Mouse (Mus musculus) cerebellum, adult 9-11 months (tissue): ENCODE results near the gene Exoc7.
A peak's percentile ranks its signal among the peaks of the same experiment; 100 is the strongest.
"Not testable (repeated sequence)": the region's sequence is repeated elsewhere in the genome, so short reads cannot be mapped to it uniquely, and the experiment has no call there.

Source experiments
- DNase-seq: peaks from one replicate; pipeline ENCODE4 v3.0.0; 2022

The Exoc7 gene

DNA sequence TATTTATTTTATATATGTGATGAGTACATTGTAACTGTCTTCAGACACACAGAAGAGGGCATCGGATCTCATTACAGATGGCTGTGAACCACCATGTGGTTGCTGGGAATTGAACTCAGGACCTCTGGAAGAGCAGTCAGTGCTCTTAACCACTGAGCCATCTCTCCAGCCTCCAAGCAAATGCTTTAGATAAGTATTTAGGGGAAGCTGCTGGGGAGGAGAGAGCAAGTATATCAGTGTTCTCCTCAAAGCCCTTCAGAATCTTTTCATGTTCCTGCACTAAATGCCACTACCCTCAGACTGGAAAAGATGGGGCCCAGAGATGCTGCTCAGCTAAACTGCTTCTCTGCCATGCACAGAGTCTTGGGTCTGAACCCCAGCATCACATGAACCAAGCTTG, 29.8 kb downstream of the Exoc7 start:
- DNase-seq, result not testable (repeated sequence)

DNA sequence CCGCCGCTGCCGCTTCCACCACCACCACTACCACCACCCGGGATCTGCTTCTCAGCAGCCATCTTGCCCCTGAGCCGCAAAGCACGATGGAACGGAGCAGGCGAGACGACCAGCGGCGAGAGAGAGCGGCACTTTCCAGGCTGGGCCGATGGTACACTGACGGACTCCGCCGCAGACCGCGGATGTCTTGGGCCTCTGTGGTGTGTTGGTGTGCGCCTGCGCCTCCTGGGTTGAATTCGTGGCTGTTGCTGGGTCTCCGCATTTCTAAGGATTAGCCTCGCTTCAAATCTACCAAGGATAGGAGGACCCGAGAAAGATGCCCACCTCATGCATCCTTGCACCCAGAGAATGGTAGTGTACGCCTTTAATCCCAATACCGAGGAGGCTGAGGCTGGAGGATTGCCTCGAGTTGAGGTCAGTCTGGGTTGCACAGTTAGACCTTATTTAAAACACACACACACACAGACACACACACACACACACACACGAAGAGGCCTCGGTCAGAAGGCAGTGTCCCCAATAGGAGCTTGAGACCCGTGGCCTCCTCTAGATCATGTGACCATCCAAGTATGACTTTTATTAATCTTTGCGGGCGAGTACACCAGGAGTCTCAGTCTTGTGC, 32.9 kb downstream of the Exoc7 start, which contains the start of gene Srp68:
TSS of gene Srp68 (minus strand) at position 173 of the 622 bp plus-strand sequence.
- DNase-seq, result peak; percentile 92

DNA sequence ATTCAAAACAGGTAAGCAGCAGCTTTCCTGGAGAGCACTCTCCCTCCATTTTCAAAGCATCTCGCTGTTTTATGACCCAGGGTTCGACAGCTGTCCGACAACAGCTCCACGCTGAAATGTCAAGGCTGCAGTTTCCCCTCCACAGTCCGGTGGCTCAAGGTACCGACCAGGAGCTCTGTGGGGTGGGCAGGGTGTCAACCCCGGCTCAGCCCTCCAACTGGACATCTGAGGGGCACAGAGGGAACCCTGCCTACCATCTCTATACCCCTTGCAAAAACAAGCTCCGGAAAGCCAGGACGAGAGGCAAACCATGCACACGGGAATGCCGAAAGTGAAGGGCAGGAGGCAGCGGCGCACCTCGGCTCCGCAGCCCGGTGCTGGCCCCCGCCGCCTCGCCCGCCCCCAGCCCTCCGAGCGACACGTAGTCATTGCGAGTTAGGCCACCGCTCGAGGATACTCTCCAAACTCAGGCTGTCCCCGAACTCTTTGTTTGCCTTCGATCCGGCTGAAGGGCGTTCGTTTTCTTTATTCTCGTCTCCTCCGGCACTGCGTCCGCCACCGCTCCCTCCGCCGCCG, 33.5 kb downstream of the Exoc7 start:
- DNase-seq, result no peak

DNA sequence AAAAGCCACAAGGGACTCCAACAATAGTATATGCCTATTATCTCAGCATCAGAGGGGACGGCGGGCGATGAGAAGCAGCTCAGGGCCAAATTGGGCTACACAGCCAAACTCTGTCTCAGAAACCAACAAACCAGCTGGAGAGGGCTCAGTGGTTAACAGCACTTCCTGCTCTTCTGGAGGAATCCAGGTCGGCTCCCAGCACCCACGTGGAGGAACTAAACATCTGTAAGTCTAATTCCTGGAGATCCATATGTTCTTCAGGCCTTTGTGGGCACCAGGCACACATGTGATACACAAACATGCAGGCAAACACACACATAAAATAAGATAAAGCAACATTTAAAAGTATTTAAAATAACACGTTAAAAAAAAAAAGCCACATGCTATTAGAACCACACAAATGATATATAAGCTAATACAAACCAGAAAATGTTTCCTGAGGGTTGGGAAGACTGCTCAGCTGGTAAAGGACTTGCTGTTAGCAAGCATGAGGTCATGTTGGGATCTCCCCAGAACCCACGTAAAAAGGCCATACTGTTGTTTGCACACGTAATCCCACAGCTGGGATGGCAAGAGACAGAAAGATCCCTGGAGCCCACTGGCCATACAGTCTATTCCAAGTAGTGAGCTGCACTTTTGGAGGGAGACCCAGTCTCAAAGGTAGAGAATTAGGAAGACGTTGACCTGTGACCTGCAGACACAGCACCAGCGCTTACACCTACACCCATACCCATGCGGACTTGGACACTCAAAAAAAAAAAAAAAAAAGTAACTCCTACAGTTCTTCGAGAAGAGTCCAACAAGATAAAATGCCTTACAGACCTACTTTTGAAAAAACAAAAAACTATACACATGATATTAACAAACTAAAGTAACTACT, 34.2 kb downstream of the Exoc7 start:
- no peak for DNase-seq

DNA sequence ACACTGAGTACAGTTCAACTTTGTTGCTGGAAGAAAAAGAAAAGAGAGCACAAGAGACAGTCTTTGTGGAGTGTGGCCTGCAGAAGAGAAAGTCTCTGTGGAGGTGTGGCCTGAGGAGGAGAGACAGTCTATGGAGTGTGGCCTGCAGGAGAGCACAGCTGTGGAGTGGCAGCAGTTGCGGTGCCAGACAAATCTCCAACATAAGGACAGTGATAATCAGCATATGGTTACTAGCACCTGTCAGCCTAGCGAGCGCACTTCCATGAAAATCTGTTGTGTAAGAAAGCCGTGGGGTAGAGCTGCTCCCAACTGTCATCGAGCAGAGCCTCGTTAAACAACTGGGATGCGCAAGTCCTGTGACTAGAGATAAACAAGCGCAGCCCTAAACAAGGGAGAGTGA, 37.5 kb downstream of the Exoc7 start:
- no peak for DNase-seq

DNA sequence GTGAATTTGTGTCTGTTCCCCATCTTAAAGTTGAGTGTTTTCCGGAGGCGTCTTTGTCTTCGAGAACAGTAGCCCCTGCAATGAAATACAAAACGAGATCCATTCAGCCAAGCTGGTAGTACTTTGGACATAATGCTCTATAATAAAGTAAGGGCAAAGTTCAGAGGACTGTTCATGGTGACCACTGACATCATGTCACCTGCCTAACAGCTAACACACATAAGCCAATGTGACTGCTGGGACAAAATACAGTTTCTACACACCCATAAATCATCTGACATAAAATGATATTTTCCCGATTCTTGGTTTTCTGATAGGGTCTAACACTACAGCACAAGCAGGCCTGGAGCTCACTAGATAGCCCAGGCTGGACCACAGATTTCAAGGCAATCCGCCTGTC, 38.7 kb downstream of the Exoc7 start:
- no peak for DNase-seq

DNA sequence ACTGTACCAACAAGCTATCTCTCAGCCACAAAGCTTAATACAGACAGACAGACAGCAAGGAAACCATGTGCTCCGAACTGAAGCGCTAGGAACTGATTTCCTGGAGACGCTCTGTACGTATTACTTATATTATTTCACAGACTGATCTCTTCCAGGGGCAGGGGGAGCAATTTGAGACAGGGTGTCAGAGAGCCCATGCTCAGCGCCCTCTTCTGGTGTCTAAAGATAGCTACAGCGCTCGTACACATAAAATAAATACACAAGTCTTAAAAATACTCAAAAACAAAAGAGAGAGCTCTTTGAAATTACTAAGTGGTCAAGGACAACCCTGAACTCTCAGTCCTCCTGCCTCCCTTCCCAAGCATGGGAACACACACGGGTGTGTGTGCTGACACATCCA, 39.4 kb downstream of the Exoc7 start:
- no peak for DNase-seq

DNA sequence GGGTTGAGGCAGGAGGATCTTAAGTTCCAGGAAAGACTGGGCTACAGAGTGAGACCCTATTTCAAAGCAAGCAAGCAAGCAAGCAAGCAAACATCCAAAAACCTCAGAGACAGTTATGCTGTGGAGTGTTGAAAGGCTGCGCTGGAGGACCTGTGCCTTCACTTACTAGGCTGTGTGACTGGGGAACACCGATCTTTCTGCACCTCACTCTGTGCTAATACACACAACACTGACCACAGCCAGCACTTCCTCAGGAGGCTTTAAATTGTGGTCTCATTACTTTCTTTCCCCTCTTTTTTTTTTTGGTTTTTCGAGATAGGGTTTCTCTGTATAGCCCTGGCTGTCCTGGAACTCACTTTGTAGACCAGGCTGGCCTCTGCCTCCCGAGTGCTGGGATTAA, 41.2 kb downstream of the Exoc7 start:
- DNase-seq, result no peak

DNA sequence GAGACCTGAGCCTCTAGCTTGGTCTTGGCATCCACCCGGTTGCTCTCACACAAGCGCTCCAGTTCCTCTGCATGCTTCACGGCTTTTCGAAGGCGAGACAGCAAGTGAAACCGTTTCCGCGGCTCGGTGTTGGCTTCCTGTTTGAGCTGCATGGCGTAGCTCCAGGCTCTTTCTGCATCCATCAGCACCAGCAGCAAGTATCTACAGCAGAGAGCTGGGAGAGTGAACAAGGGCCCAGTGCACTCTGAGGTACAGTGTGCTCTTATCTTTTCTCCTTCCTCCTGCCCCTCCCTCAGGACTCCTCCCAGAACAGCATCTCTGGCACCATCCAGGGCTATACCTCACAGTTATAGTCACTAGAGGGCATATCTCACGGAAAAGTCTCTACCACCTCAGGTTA, 41.7 kb downstream of the Exoc7 start:
- DNase-seq, result no peak

DNA sequence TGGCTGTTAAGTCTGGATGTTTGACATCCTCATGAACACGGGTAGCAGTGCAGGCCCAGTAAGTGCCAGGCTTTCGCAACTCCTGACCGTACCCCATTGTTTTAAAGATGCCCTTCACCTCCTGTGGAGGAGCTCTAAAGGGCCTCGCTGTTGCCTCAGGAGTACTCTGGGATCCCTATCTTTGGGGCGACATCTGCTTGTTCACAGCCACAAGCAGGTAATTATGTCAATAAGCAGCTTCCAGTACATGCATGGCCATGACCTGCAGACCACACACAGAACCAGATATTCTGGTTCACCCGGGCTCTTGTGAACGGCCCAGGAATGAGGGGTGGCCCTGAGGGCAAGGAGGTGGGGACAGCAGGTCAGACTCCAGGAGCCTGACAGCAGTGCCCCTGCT, 46.8 kb downstream of the Exoc7 start:
- no peak for DNase-seq

DNA sequence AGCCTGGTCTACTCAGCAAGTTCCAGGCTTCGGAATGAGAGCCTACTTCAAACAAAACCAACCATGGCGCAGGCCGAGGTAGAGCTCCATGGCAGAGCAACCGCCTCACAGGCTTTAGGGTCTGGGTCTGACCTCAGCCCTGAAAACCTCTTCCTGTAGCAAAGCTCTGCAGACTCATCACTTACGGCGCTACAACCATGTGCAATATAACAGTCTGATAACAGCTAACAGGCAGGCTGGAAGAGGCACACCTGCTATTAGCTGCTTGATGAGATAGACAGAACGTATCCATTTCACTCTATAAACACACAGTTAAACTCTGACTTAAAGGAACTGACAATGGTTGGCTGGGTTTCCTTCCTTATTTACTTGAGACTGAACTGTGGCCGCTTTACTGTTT, 47.6 kb downstream of the Exoc7 start:
- no peak for DNase-seq

DNA sequence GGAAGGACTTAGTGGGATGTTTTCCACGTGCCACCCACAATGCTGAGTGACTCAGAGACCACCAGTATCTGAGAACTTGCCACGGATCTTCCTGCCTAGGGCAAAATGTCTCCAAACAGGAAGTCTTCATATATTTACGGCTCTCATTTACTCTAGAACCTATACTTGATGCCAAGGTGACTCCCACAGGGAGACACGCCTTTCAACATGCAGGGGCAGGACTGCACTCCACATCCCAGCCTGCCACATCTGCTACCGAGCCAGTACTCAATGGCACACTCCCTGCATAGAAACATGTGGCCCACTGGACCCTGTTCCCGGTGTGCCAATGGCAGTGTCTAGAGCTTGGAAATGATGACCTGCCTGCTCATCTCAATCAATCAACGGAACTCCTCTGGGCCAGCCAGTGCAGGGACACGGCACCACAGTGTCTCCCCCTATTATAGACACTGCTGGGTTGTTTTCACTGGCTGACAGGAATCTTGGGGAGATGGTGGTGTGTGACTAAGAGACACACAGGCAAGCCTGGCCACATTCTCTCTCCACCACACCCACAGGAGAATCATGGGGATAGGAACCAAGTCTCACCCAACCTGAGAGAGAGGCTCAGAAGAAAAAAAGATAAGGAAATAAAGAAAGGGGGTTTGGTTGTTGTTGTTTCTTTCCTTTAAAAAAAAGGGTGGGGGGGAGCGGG, 50.9 kb downstream of the Exoc7 start:
- DNase-seq, result no peak

DNA sequence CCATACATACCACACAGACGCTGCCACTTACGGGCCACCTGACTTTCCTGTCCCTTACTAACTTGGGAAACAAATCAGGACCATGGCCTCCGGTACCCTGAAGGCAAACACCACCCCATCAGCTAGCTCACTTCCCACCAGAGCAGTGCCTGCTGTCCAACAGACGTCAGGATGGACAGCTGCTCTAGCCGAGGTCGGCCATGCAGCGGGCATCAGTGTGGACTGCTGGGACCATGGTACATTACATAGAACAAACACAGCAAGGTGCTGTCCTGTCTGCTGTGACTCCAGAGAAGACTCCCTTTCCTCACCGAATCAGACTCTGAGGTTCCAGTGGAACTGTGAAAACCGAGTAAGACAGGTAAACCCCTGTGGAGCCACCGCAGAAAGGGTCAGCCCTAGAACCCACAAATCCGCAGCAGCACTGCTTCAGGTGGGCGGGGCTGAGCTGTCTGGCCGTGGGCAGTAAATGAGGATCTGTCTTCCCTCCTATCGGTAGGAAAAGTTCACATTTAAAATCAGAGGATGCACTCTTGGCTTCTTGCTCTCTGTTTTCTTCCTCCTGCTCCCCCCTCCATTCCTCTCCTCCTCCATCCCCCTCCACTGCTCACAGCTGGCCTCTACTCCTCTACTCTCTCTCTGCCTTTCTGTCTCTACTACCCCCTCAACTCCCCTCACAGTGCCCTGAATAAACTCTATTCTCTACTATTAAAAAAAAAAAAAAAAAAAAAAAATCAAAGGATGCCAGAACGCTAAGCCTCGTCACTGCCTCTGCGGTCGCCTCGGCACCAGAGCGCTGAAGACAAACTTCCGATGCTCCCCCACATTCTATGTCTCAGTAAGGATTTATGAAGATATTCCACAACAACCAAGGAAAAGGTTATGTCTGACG, 51.7 kb downstream of the Exoc7 start:
- no peak for DNase-seq

DNA sequence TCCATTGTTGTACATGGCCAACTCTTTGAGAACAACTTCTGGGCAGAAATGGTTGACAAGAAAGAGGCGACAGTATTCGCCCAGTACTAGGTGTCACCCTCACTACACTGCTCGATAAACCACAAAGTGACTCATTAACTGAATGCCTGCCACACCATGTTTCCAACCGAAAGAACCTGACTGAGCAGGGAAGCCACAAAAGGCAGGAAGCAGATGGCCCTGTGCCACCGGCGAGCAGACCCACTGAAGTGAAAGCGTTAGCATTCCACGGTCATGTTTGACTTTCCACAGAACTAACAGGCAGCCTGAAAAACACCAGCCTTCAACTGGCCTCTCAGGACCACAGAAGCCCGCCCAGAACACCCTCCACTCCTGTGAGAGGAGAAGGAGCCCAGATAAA, 52.4 kb downstream of the Exoc7 start:
- DNase-seq, result no peak

DNA sequence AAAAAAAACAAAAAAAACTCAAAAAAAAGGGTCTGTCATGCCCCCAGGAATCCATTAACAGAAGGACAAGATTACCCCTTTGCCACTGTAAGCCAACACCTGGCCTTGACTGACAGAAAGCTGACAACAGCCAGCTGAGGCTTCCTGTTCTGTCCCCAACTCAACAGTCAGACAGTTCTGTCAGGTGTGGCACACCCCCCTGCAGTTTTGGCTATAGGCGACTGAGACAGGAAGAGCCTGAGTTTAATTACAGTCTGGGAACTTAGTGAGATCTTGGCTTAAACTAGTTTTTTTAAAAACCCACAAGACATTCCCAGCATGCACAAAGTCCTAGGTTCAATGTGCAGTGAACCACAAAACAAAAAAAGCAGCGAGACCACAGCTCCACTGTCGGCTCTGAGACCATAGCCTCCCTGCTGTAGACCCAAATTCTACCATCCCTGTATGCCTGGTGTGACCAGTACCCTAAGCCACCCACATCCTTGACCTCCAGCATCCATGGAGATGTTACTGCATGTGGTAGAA, 53.9 kb downstream of the Exoc7 start:
- DNase-seq, result no peak

DNA sequence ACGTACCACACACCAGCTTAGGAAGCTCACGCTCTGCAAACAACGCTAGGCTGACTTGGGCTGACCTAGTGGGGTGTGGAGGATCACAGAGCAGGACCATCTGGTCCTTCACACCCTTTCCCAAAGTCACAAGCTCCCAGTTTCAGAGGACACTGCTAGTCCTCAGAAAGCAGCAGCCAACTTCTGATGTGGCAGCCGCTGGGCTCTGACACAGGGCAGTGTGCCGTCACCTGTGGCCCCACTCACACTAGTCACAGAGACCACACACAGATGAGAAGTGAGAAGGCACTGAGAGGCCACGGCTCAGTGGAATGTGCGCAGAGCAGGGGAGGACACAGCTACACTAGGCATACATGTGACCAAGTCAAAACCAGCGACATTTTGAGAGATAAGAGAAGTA, 56.1 kb downstream of the Exoc7 start:
- DNase-seq, result no peak

DNA sequence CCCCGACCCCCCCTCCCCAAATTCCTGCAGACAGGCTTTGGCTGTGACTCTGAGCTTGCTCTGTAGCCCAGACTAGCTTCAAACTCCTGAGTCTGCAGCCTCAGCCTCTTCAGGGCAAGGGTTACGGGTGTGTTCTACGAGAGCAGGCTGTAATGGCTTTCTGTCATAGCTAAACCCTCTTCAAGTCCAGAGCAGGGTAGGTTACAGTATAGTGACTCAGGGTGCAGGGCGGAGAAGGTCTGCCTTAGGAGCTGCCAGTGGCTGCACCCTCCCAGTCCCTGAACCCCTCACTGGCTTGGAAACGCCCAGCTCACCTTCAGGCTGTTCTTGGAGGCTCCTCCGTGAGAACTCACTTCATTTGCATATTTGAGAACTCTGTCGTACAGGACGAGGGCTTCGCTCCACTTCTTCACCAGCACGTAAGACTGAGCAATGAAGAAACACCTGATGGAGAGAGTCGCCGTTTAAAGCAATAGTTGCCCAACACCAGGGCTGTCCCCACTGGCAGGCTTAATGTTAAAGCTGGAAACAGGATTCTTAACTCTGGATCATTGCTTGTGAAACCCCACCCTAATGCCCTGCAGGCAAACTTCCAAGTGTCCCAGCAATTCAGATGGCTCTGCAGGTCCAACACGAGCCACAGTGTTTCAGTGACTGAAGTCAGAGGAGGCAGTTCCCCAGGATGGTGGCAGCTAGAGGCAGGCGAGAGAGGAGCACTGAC, 59.4 kb downstream of the Exoc7 start:
- no peak for DNase-seq

DNA sequence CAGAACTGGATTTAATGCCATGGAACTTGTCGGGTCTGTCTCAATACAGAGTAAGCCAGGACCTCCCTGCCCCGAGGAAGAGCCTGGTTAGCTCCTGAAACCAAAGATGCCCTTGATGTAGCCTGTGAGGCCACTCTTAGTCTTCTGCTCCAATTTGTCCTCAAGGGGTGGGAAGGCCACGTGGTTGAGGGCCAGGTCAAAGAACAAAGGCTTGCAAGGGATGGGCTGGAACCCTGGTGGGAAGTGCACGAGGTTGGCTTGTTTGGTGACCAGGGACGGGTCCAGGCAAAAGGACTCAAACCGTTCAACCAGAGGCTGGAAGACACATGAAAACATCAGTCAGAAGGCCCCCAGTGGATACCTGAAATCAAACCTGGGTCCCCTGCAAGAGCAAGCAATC, 61.4 kb downstream of the Exoc7 start:
- DNase-seq, result no peak

DNA sequence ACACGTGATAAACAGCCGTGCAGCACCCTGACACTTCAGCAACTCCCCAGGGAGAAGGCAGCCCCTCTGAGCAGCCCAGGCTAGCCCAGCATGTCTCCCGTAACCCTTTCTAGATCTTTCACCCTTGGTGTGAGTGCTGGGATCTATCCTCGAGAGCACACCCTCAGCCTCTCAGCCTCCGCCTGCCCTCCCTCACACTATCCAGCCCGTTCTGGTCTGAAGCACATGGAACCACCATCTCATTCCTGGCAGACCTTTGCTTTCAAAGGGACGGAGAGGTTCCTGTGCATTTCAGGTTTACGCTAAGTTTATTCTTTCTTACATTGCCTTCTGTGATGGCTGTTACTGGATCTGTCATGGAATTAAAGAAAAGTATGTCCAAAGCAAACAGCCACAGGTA, 62.5 kb downstream of the Exoc7 start:
- DNase-seq, result no peak

DNA sequence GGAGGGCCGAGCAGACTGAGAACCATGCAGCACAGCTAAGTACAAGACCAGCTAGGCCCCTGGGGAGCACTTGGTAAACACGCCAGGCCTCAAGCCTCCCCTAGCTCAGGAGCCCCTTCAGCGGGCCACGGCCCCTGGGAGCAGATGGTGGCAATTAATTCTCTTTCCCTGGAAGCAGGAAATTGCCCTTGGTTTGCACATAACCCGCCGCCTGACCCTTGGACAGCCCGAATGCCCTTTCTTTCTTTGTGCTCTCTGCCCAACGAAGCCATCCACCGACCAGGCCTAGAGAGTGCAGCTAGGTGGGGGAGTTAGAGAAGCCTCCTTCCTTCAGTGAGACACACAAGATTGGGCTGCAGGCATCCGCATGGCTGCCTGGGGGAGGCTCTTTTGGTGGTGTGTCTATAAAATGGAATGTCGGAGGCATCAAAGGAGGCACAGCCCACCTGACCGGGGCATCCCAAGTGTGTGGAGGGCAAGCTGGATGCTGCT, 65.2 kb downstream of the Exoc7 start:
- no peak for DNase-seq

DNA sequence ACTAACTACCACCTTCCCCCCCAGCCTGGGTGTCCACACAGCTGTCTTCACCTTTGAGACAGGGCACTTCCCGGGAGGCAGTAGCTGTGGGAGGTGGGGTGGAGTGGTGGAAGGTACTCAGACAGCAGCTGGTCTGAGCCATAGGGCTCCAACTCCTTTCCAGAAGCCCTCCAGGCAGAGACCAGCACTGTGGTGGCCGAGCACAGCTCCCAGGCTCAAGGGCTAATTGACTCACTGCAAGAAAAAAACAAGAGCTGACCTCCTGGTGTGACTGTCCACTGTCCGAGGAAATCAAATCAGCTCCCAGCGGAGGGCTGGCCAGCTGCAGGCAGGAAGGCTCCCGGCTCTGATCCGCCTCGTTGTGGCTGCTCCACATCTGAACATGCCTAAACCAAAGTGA, 67.2 kb downstream of the Exoc7 start:
- DNase-seq, result no peak
